Mouse (Mus musculus) CD4-positive, CD25-positive, alpha-beta regulatory T cell, adult 2 months (primary cell): ENCODE results near the gene Epb41l1.
A peak's percentile ranks its signal among the peaks of the same experiment; 100 is the strongest.

ENCODE experiments used
- DNase-seq: peaks from one replicate; pipeline ENCODE4 v3.0.0-alpha.2; 2012; ENCODE audit warnings: low read depth, low spot score

Epb41l1 gene

DNA sequence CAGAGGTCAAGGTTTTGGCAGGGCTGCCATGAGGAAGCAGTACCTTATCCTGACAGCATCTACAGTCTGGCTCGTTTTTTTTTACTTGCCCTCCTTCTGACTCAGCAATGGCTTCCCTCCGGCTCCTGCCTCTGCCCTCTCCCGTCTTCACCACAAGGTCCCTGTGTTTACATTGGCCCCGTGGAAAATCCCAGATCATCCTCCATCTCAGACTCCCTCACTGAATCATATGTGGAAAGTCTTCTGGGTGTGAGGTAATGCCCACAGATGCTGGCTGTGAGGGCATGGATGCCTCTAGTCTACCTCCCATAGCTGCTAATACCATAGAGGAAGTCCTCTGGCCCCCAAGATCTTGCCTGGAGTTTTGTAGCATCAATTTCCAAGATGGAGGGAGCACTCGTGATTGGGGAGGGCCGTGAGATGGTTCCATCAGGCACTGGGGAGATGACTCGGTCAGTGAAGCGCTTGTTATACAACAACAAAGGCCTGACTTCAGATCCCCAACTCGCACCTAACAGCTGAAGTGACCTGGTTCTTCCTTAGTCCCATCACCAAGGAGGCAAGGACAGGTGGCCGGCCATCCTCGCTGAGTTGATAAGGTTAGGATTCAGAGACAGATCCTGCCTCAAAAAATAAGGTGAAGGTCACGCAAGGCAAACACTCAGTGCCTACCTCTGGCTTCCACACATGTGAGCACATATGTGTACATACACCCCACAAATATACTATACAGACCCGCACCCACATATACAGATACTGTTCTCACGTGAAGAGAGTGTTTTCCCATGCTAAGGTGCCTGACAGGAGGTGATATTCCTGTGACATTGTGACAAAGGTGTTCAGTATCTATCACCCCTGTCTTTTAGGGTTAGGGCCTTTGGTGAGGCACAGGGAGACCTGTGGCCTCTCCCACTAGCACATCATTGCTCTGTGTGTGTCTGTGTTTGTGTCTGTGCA lies 36.0 kb downstream of the Epb41l1 start:
- DNase-seq: no peak

- DNase-seq: no peak
Observed at GRCm38 (mm10) chr2:156457343-156457717, 36.6 kb downstream of the Epb41l1 start.

- no peak for DNase-seq
Observed at GRCm38 (mm10) chr2:156460470-156460869, 39.8 kb downstream of the Epb41l1 start.

DNA sequence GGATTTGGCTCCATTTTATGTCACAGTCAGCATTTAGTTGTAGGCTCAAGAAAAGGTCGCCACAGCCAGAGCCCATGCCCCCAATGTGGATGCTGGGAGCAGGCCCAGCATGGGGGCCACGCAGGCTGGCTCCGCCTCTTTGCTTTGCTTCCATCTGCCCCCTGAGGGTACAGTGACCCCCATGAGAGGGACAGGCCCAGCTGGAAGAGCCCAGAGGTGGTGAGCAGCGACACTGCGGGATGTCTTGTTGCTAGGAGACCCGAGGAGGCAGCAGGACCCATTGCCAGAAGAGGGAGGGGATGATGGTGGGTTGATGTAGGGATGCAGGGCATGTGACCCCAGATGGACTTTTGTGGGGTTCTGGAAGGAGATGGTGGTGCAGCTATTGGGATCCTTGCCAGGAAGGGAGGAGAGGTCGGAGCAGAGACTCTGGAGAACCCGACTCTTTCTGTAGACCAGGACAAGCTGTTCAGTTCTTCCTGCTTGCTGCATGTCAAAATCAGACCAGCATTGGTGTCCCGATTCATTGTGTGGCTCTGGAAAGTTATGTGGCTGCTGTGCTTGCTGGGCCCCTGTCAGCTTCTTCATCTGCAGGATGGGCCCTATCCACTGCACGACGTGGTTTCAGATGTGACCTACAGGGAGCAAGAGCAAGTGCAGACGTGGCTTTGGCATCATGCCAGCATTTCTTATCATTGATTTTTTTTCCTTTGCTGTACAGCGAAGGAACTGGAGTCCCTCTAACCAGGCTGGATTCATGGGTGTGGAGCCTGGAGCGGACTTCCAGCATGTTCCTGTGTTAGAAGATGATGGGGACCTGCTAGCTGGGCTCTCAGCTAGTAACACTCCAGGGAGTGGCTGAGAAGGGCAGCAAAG lies 41.7 kb downstream of the Epb41l1 start:
- DNase-seq: peak; percentile 10

- no peak for DNase-seq
Observed at GRCm38 (mm10) chr2:156464416-156464815, 43.7 kb downstream of the Epb41l1 start.

DNA sequence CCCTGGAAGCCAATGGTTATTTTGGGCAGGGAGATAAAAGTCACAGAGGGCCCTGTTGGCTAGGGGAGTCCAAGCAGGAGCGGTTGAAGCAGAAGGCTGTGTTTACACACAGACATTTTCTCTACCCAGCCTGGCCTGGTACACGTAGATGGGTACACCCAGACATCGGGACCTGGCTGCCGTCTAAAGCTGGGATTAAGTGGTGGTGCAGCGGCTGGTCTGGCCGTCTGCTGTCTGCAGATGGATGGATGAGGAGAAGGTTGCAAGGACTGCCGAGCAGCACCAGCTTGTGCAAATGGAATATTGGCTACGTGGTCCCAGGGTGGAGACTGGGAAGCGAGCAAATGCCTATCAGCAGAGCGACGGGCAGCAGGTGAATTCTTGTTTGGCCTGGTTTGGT lies 46.8 kb downstream of the Epb41l1 start:
- no peak for DNase-seq

GRCm38 (mm10) chr2:156468890-156469289 lies 48.2 kb downstream of the Epb41l1 start:
- DNase-seq: no peak

GRCm38 (mm10) chr2:156469508-156469907 lies 48.8 kb downstream of the Epb41l1 start:
- no peak for DNase-seq

- no peak for DNase-seq
Observed at GRCm38 (mm10) chr2:156470938-156471337, 50.2 kb downstream of the Epb41l1 start.

DNA sequence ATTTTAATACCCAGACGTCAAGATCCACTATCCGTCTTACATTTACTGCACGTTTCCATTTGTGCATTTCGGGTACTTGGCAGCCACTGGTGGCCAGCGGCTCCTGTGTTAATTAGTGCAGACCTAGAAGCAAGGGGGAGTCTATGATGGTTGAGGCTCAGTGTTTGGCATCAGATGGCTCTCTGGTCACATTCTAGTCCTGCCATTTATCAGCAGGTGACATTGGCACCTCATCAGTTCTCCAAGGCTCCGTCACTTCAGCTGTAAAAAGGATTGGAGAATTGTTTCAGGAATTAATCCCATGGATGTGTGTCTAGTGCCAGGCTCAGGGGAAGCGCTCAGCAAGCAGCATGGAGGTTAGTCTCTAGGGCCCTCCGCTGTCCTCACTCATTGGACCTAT lies 51.6 kb downstream of the Epb41l1 start:
- no peak for DNase-seq

- DNase-seq: no peak
Observed at GRCm38 (mm10) chr2:156473696-156474095, 53.0 kb downstream of the Epb41l1 start.

- no peak for DNase-seq
Observed at GRCm38 (mm10) chr2:156474111-156474510, 53.4 kb downstream of the Epb41l1 start.

DNA sequence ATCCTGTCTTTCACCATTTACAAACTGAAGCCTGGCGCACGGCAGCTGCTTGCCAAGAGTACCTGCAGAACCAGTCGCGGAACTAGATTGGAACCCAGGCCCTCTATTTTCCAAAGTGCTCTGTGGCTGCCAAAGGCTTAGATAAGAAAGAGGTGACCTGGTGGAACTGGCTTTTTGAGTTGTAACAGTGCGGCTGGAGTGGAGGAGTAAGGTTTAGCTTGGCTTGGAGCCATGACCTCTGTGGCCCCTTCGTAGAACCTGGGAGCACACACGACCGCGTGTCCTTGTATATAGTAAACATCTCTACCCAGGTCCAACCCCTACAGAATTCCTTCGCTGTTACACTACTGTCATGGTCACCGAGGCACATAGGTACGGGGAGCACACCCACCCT lies 54.2 kb downstream of the Epb41l1 start:
- DNase-seq: no peak

- DNase-seq: peak; percentile 40
Observed at GRCm38 (mm10) chr2:156475285-156476110, 54.8 kb downstream of the Epb41l1 start.

DNA sequence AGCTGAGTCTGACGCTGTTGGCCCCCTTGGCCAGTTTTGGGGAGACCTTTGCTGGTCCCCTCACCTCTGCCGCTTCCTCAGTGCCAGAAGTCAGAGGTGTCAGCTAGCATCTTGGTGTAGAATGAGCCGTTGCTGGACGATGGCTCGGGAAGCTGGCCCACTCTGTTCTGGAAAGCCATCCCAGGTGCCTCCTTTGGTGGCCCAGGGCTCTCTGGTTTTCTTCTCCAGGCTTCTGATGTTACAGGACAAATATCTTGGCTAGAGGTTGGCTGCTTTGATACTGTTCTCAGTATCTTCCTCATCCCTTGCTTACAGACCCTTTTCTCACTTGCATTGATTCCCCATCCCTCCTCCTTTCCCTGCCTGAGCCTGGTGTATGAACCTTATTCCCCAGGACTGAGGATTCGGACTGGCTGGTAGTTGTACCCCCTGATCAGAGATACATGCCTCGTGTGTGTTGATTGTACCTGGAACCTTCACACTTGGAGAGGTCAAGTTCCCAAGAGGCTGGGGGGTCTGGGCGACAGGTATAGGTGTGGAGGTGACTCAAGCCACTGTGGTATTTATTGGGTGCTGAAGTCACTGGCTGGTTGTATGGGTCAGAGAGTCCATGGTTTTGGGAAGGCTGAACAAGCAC lies 55.5 kb downstream of the Epb41l1 start:
- DNase-seq: no peak

GRCm38 (mm10) chr2:156476748-156477151 lies 56.0 kb downstream of the Epb41l1 start:
- no peak for DNase-seq

DNA sequence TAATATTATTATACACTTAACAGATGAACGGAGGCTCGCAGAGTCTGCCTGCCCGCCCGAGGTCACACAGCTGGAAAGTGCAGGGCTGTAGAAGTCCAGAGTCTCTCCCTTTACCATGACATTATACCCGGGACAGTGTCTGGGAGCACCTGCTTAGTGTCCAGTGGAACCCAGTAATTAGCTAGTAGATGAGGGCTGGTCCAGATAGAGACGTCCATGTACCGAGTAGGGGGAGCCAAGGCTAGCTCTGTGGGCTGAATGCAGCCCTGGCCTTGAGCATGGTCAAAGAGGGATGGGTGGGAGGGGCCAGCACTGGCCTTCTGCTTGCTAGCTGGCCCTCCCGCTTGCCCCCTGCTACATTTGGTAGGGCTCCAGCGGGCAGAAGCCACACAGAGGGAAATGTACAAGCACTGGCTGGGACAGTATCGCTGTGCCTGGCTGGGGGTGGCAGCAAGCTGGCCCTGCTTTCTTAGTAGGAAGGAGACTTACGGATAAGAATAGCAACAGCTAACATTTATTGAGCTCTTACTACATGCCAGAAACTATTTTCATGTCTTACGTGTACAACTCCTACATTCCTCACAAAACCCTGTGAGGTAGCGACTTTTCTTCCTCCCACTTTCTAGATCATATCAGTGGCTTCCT lies 57.5 kb downstream of the Epb41l1 start:
- DNase-seq: no peak

- DNase-seq: no peak
Observed at GRCm38 (mm10) chr2:156479833-156480232, 59.1 kb downstream of the Epb41l1 start.

DNA sequence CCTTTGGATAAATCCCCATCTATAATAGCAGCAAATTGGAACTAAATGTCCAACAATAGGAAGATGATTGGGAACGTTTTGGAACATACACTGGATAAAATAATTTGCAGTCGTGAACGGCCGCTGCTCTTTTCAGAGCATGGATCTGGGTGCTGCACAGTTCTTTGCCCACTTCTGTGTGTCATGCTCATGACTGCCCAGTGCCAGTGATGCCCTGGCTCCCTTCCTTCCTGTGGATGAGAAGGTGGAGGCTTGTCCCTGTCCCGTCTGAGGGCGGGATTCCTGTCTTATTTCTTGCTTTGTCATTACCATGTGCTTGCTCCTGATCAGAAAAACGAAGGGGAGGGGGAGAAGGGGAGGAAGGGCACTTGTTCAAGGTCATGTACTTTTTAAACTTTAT lies 59.6 kb downstream of the Epb41l1 start:
- DNase-seq: no peak

DNA sequence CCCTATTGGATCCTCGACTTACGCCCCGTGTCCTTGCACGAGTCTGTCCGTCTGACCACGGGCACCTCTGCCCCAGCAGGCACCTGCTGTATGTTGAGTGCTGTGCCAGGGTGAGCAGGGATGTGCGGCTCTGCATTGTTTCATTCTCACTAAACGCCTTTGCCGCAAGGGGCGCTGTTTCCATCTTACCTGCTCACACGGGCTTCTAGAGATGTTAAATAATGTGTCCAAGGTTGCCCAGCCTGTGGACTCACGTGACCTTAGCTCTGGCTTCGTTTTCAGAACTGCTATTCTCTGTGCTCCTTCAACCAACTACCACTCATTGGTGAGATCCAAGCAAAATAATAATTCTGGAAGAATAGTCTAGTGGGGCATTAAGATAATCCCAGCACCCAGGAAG lies 61.6 kb downstream of the Epb41l1 start:
- DNase-seq: peak; percentile 79

- no peak for DNase-seq
Observed at GRCm38 (mm10) chr2:156482764-156483163, 62.1 kb downstream of the Epb41l1 start.
